Mouse (Mus musculus) limb, embryonic 11.5 days (tissue): ENCODE results near the gene AI413582. TPM values are rescaled to one million over a fixed set of nuclear protein-coding genes. Genes with fewer than 3 reads are reported as not detected.

Source experiments
- polyA plus RNA-seq: library from polyadenylated mRNA; unstranded; fragments of >200 nt; fragmentation: Nextera tagmentation; extraction: Ambion mirVana; gene quantifications from 2 replicates; pipeline ENCODE4 v1.2.1, GENCODE M21; 2014

AI413582 gene
- polyA plus RNA-seq, 1 experiment from 2014 or later = 11.0 TPM

Other genes with a start within 250 kb of the AI413582 start
- gene Grm4, start 44.4 kb downstream of the AI413582 start, polyA plus RNA-seq = 0.21 and 0.23 TPM in 2 replicates
- 653 and 658 TPM in 2 replicates for gene Hmga1, start 9.3 kb downstream of the AI413582 start, polyA plus RNA-seq
- 29.7 and 42.2 TPM in 2 replicates for gene Nudt3, start 57.7 kb upstream of the AI413582 start, polyA plus RNA-seq
- gene RPS10-NUDT3, start 69.5 kb upstream of the AI413582 start, polyA plus RNA-seq = not detected in 2 replicates
- gene Rps10, start 70.9 kb upstream of the AI413582 start, polyA plus RNA-seq = 1,013 and 1,034 TPM in 2 replicates
- 5.6 and 6.5 TPM in 2 replicates for gene Pacsin1, start 89.8 kb upstream of the AI413582 start, polyA plus RNA-seq
- gene Spdef, start 163.2 kb upstream of the AI413582 start, polyA plus RNA-seq = 0.24 and 0.27 TPM in 2 replicates